Mouse (Mus musculus) right cerebral cortex, postnatal 4 days (tissue): ENCODE data around the gene Rb1.

Experiments used
- DNase-seq: peaks from one replicate; pipeline ENCODE4 v3.0.0-alpha.2; 2022

The Rb1 gene

DNA sequence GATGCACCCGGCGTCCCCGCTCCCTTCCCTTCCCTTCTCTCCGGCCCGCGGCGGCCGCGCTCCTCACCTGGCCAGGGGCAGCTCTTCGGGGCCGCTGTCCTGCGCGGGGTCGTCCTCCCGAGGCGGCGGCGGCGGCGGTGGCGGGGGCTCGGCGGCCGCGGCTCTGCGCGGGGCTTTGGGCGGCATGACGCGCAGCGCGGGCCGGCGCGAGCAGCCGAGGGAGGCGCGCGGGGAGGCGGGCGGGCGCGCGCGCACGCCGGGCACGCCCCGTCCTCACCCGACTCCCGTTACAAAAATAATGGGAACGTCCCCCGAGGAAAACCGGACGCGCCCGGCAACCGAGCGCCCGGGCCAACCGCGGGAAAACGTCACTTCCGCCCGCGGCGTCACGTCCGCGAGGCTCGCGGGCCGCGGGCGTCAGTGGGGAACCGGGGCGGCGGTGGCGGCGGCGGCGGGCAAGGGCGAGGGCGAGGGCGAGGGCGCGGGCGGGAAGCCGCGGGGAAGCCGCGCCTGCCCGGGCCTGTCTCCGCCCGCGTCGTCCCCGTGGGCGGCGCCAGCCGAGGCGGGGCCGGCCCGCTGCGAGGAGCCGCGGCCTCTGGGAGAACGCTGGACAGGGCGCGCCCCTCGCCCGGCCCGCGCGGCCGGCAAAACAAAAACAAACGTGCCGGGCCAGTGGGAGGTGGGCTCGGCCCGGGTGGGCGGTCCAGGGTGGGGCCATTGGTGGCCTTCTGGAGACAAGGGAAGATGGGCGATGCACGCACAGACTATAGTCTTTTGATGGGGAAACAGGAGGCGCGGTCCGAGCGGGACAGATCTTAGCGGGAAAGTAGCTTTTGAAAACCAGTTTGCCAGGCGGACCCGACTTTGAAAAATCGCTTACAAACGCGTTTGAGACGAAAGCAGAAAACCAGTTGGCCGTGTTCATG, at the start of gene Rb1:
TSS of gene Rb1 (minus strand) at position 367 of the 926 bp plus-strand sequence.
- DNase-seq: peak; percentile 76

- DNase-seq: no peak
Measured at GRCm38 (mm10) chr14:73374315-73374890, 48.8 kb upstream of the Rb1 start.

- no peak for DNase-seq
Measured at GRCm38 (mm10) chr14:73373606-73374005, 48.0 kb upstream of the Rb1 start.

DNA sequence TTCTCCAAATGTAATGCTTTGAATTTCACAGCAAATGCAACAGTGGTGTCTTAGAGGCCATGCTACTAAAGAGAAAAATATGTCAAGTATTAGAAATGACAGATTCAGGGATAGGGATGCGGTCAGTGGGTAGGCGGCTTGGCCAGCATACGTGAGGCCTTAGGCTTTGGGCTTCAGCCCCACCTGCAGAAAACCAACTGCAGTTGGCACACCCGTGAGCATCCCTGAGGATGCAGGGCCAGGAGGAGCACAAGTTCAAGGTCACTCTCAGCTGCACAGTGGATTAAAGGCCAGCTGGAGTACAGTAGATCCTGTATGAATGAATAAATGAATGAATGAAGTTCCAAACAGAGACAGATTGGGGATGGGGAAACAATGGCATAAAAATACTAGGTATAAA, 47.4 kb upstream of the Rb1 start:
- no peak for DNase-seq

DNA sequence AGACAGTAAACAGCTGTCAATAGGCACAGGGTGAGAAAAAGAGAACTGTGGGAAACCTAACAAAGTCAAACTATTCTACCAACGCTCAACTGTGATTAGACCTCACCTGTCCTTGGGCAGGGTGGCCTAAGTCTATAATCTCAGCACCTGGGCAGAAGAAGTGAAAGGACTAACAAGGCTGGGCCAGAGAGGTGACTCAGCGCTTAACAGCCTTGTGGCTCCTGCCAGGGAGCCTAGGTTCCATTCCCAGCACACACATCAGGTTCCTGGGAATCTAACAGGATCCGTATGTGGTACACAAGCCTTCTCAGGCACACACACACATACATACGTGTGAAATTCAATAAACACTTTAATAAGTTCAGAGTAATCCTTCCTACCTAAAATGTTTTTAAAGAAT, 46.0 kb upstream of the Rb1 start:
- no peak for DNase-seq

DNA sequence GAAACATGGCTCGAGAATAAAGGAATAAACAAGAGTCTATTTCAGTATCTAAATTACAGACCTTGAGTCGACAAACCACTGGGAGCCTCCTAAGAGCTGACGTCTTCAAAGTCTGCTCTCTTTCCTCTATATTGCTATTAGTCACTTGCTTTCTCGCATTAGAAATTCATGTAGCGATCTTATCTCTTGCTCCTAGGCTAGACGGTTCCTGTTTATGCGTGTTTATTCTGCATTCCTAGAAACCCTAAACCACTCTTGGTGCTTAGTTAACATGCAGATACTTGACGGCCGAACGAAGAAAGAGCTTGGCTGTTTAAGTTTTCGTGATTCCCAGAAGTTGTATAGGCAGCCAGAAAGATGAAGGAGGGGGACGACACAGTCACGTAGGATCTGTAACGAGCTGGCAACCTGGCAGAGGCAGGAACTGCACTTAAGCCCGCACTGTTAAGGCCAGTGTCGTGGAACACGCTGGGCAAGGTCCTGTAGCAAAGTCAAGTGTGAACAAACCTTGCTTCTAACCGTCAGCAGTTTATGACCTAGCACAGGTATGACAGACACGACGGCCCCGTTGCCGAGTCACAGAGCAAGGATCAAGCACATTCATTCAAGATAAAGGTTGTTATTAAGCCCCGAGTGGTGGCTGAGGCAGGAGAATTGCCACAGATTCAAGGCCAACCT, 45.2 kb upstream of the Rb1 start:
- no peak for DNase-seq

DNA sequence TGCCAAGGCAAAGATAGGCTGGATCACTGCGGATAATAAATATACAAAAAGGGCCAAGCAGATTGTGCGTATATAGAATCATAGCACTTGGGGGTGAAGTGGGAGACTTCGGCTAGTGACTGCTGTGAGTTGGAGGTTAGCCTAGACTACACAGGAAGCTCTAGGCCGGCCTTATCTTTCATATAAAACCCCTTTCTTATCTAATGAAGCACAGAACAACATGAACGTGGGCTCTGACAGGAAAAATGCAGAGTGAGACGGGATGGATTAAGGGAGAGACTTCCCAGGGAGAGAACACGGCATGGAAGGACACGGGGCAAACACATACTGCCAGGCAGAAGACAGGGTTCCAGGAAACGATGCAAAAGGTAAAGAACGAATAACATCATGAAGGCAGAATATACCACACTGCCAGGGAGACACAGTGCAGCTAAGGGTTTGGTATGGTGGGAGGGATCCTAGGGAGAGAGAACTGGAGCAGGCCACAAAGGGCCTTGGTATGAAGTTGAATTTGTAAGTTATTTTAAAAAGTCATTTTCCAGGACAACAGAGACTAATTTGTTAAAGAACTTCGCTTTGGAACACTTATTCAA, 44.6 kb upstream of the Rb1 start:
- DNase-seq: no peak

- no peak for DNase-seq
Measured at GRCm38 (mm10) chr14:73369634-73370033, 44.0 kb upstream of the Rb1 start.

DNA sequence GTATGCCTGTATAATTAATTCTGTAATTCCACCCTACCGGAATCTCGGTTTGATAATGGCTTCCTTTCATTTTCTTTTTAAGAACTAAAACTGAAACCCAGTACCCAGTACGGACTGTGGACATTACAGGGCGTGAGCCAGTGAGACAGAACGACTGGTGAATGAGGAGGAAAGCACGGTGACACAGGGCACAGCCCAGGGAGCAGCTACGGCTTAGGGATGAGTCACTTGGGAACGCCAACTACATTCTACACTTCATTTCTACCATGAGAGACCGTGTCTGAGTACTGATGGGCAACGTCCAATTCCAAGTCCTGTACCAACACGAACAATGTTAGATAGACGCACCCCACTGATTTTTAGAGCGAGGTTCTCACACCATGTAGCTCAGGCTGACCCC, 43.3 kb upstream of the Rb1 start:
- no peak for DNase-seq

- DNase-seq: no peak
Measured at GRCm38 (mm10) chr14:73368221-73368620, 42.6 kb upstream of the Rb1 start.

GRCm38 (mm10) chr14:73366278-73366677, 40.7 kb upstream of the Rb1 start:
- DNase-seq: no peak

DNA sequence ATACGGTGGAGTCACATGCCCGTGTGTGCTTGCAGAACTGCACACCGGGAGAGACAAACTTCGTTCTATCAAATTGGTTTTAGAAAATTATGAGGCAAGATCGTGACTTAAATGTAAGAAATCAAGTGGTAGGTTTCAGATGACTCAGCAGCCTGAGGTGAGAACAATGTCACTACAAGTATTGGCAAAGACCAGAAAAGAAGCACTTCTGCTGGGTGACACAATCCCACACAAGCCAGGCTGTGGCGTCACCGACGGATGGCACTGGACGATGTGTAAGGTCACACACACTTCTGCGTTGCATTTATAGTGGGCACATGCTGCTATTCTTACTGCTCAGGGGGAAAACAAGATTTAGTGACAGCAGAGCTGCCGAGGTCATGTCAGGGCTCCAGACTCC, 38.2 kb upstream of the Rb1 start:
- DNase-seq: no peak

GRCm38 (mm10) chr14:73354700-73355099, 29.1 kb upstream of the Rb1 start:
- DNase-seq: no peak

- DNase-seq: no peak
Measured at GRCm38 (mm10) chr14:73351118-73351517, 25.5 kb upstream of the Rb1 start.

- no peak for DNase-seq
Measured at GRCm38 (mm10) chr14:73350029-73350428, 24.4 kb upstream of the Rb1 start.

GRCm38 (mm10) chr14:73349061-73349670, 23.5 kb upstream of the Rb1 start:
- no peak for DNase-seq

- DNase-seq: no peak
Measured at GRCm38 (mm10) chr14:73347302-73347701, 21.7 kb upstream of the Rb1 start.

- no peak for DNase-seq
Measured at GRCm38 (mm10) chr14:73345614-73346013, 20.0 kb upstream of the Rb1 start.

- DNase-seq: no peak
Measured at GRCm38 (mm10) chr14:73340051-73340755, 14.6 kb upstream of the Rb1 start.

GRCm38 (mm10) chr14:73339615-73340014, 14.0 kb upstream of the Rb1 start:
- no peak for DNase-seq

DNA sequence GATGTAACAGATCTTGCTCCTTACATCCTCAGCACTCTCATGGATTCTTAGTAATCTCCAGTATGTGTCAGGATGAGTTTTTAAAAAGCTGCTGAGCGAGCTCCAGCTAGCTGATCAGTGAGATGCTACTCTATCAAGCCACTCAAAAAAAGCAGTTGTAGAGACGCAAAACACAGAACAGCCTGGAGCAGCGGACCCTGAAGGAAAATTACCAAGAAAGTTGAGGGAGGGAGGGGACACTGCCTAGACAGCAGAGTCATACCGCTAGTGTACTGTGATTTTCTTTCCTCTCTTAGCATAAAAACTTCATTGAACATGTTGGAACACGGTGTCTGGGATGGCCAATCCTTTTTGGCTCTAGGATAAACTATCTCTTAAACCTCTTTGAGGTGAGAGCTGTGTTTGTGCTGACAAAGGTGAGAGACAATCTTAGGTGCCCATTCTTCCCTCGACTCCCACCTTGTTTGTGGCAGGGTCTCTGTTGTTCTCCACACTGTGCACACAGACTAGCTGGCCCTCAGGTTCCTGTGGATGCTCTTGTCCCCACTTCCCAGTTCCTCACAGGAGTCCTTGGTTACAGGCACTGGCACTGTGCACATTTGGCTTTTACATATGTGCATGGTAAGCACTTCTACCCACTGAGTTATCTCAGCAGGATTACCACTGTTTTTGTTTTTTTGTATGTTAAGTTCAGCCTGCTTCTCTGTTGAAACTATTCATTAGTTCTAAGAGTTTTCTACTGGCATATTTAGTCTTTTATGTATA, 10.9 kb upstream of the Rb1 start:
- DNase-seq: no peak
